Mouse (Mus musculus) forebrain, embryonic 11.5 days (tissue): ENCODE measurements around the gene Dpp8. TPM values are rescaled to one million over a fixed set of nuclear protein-coding genes. Genes with fewer than 3 reads are reported as not detected.

Source experiments
- ATAC-seq: fragments of 200-750 bp; cut with Nextera tagmentation; replicated peaks from 2 replicates; pipeline ENCODE4 v1.8.0; 2017; ENCODE audit warnings: moderate TSS enrichment; ENCODE audit not compliant: low FRiP score
- DNase-seq: peaks from one replicate; pipeline ENCODE4 v3.0.0-alpha.2; 2017; ENCODE audit warnings: low spot score
- H3K27ac ChIP-seq: fragments of 300-500 bp; sonication (generic); 2 replicates; pipeline ENCODE4 v1.5.1; 2014; ENCODE audit warnings: low read depth, low read length
- H3K27me3 ChIP-seq: fragments of 300-500 bp; sonication (generic); 2 replicates; pipeline ENCODE4 v1.6.1; 2014; ENCODE audit warnings: mild to moderate bottlenecking, low read length, mixed read lengths; ENCODE audit not compliant: control insufficient read depth, insufficient read depth
- H3K36me3 ChIP-seq: fragments of 300-500 bp; sonication (generic); 2 replicates; pipeline ENCODE4 v1.6.1; 2014; ENCODE audit warnings: mild to moderate bottlenecking, low read length, moderate library complexity, mixed read lengths; ENCODE audit not compliant: control insufficient read depth, insufficient read depth
- H3K4me1 ChIP-seq: fragments of 300-500 bp; sonication (generic); replicated peaks from 2 replicates; pipeline ENCODE4 v1.6.1; 2014; ENCODE audit warnings: low read length, mixed read lengths; ENCODE audit not compliant: control insufficient read depth, insufficient read depth
- H3K4me2 ChIP-seq: fragments of 300-500 bp; sonication (generic); 2 replicates; pipeline ENCODE4 v1.6.1; 2014; ENCODE audit warnings: low read depth, mild to moderate bottlenecking, low read length, moderate library complexity, mixed read lengths; ENCODE audit not compliant: severe bottlenecking
- H3K4me3 ChIP-seq: fragments of 300-500 bp; sonication (generic); 2 replicates; pipeline ENCODE4 v1.5.1; 2014; ENCODE audit warnings: low read depth, low read length
- H3K9ac ChIP-seq: fragments of 300-500 bp; sonication (generic); 2 replicates; pipeline ENCODE4 v1.6.1; 2014; ENCODE audit warnings: low read length
- H3K9me3 ChIP-seq: fragments of 300-500 bp; sonication (generic); 2 replicates; pipeline ENCODE4 v1.6.1; 2016; ENCODE audit warnings: low read length, mixed read lengths; ENCODE audit not compliant: control insufficient read depth
- WGBS: fragments of 180-500 bp; shearing (Covaris S2); extraction: QIAGEN DNeasy Blood & Tissue Kit; methylation state at CpG from one replicate; pipeline ENCODE4 v1.1.7; 2014; 5-methylcytosine and 5-hydroxymethylcytosine counted together
- polyA plus RNA-seq: library from polyadenylated mRNA; unstranded; fragments of >200 nt; fragmentation: Nextera tagmentation; extraction: Ambion mirVana; gene quantifications from 2 replicates; pipeline ENCODE4 v1.2.1, GENCODE M21; 2014

The Dpp8 gene
- polyA plus RNA-seq, 1 experiment from 2014 or later = 43.9 TPM

- WGBS = 88% methylated on average over 4 of the region's 4 CpGs
- peaks cover 18% of the 10 kb centered on the region for H3K4me1 ChIP-seq
- H3K9ac ChIP-seq = no peak overlapping the region
- no peak overlapping the region for H3K27ac ChIP-seq
- ATAC-seq (no peak), DNase-seq (no peak)
- no peak overlapping the region for H3K4me2 ChIP-seq
- no peak overlapping the region for H3K4me3 ChIP-seq
- no peaks in the 10 kb centered on the region for H3K9me3 ChIP-seq
- H3K36me3 ChIP-seq = no peaks in the 10 kb centered on the region
- H3K27me3 ChIP-seq = no peaks in the 10 kb centered on the region
Measured at GRCm38 (mm10) chr9:65106821-65107220, 74.6 kb downstream of the Dpp8 start.

GRCm38 (mm10) chr9:65107893-65108292 is 75.7 kb downstream of the Dpp8 start:
- no peak for ATAC-seq
- Histone ChIP-seq H3K9me3 (no peaks in the 10 kb centered on the region), H3K4me1 (peaks cover 16% of the 10 kb centered on the region), H3K27me3 (no peaks in the 10 kb centered on the region), H3K4me3 (no peak overlapping the region), H3K9ac (no peak overlapping the region), H3K36me3 (no peaks in the 10 kb centered on the region), H3K4me2 (no peak overlapping the region), H3K27ac (no peak overlapping the region)
- 87% methylated on average over 1 of the region's 1 CpGs for WGBS
- DNase-seq = no peak

- 9% methylated on average over 24 of the region's 24 CpGs for WGBS
- peak overlapping the region; percentile 93 for H3K27ac ChIP-seq
- no peaks in the 10 kb centered on the region for H3K27me3 ChIP-seq
- H3K36me3 ChIP-seq = no peaks in the 10 kb centered on the region
- peak overlapping the region; percentile 56 for H3K9ac ChIP-seq
- H3K4me2 ChIP-seq = peak overlapping the region; percentile 42
- H3K9me3 ChIP-seq = no peaks in the 10 kb centered on the region
- peak overlapping the region; percentile 11; the same call in 1 of the 2 replicates for H3K4me3 ChIP-seq
- DNase-seq (peak; percentile 84), ATAC-seq (peak; percentile 90)
- peaks cover 12% of the 10 kb centered on the region for H3K4me1 ChIP-seq
Measured at GRCm38 (mm10) chr9:65109132-65110072, 77.2 kb downstream of the Dpp8 start.

- ATAC-seq = no peak
- Histone ChIP-seq H3K4me3 (no peak overlapping the region), H3K9ac (no peak overlapping the region), H3K27me3 (no peaks in the 10 kb centered on the region), H3K4me1 (peaks cover 12% of the 10 kb centered on the region), H3K4me2 (no peak overlapping the region), H3K36me3 (no peaks in the 10 kb centered on the region), H3K9me3 (no peaks in the 10 kb centered on the region), H3K27ac (no peak overlapping the region)
- no peak for DNase-seq
- 88% methylated on average over 5 of the region's 5 CpGs for WGBS
Measured at GRCm38 (mm10) chr9:65111698-65112097, 79.5 kb downstream of the Dpp8 start.

GRCm38 (mm10) chr9:65113694-65114093 is 81.5 kb downstream of the Dpp8 start:
- WGBS = 88% methylated on average over 2 of the region's 2 CpGs
- ATAC-seq = no peak

GRCm38 (mm10) chr9:65115891-65116290 is 83.7 kb downstream of the Dpp8 start:
- H3K36me3 ChIP-seq = no peaks in the 10 kb centered on the region
- no peak overlapping the region for H3K27ac ChIP-seq
- WGBS = 81% methylated on average over 2 of the region's 2 CpGs
- no peaks in the 10 kb centered on the region for H3K4me1 ChIP-seq
- no peaks in the 10 kb centered on the region for H3K27me3 ChIP-seq
- H3K9me3 ChIP-seq = no peaks in the 10 kb centered on the region
- H3K4me3 ChIP-seq = no peak overlapping the region
- no peak overlapping the region for H3K4me2 ChIP-seq
- DNase-seq (no peak), ATAC-seq (no peak)
- no peak overlapping the region for H3K9ac ChIP-seq

More at GRCm38 (mm10) chr9:65113694-65114093, 81.5 kb downstream of the Dpp8 start:
- no peak overlapping the region for H3K27ac ChIP-seq
- H3K36me3 ChIP-seq = no peaks in the 10 kb centered on the region
- H3K4me1 ChIP-seq = peaks cover 12% of the 10 kb centered on the region
- no peak overlapping the region for H3K4me3 ChIP-seq
- H3K4me2 ChIP-seq = no peak overlapping the region
- H3K9me3 ChIP-seq = no peaks in the 10 kb centered on the region
- no peak overlapping the region for H3K9ac ChIP-seq
- DNase-seq = no peak
- H3K27me3 ChIP-seq = no peaks in the 10 kb centered on the region

- Histone ChIP-seq H3K4me2 (no peak overlapping the region), H3K4me1 (no peaks in the 10 kb centered on the region), H3K27ac (no peak overlapping the region), H3K9ac (no peak overlapping the region), H3K4me3 (no peak overlapping the region), H3K27me3 (peaks cover 5% of the 10 kb centered on the region; the same call in 1 of the 2 replicates), H3K9me3 (no peaks in the 10 kb centered on the region), H3K36me3 (no peaks in the 10 kb centered on the region)
- no peak for DNase-seq
- WGBS = 61% methylated on average over 2 of the region's 2 CpGs
- no peak for ATAC-seq
Measured at GRCm38 (mm10) chr9:65117516-65117915, 85.3 kb downstream of the Dpp8 start.

- Histone ChIP-seq H3K4me3 (no peak overlapping the region), H3K27ac (no peak overlapping the region), H3K4me2 (no peak overlapping the region), H3K9ac (no peak overlapping the region), H3K27me3 (peaks cover 10% of the 10 kb centered on the region; the same call in 1 of the 2 replicates), H3K36me3 (no peaks in the 10 kb centered on the region), H3K9me3 (no peaks in the 10 kb centered on the region), H3K4me1 (no peaks in the 10 kb centered on the region; the same call in 1 of the 2 replicates)
- peak; percentile 84 for DNase-seq
- peak; percentile 43; the same call in 1 of the 2 replicates for ATAC-seq
- 5% methylated on average over 3 of the region's 3 CpGs for WGBS
Measured at GRCm38 (mm10) chr9:65120935-65121334, 88.7 kb downstream of the Dpp8 start.
